Mouse (Mus musculus): ENCODE measurements around the gene Lca5l.
"Not testable (repeated sequence)": the region's sequence is repeated elsewhere in the genome, so short reads cannot be mapped to it uniquely, and the experiment has no call there.

The Lca5l gene

DNA sequence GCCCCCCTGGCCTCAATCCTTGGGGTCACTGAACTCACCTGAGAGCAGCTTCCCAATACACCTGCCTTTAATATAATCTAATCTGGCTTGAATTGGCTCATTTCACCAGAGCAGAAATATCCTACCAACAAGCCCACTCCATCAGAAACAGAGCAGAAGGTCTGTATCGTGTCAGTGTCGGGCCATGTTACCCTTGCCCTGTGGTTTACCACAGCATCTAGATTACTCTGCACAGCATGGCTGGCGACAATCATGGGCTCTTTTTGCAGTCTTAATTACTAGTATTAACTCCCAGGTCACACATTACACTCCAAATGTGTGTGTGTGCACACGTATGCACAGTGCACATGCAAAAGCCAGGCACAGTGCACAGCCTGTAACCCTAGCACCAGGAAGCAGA, 23.2 kb downstream of the Lca5l start:
- DNase-seq (ENCODE audit: low spot score in 2 of 2), result no peak

DNA sequence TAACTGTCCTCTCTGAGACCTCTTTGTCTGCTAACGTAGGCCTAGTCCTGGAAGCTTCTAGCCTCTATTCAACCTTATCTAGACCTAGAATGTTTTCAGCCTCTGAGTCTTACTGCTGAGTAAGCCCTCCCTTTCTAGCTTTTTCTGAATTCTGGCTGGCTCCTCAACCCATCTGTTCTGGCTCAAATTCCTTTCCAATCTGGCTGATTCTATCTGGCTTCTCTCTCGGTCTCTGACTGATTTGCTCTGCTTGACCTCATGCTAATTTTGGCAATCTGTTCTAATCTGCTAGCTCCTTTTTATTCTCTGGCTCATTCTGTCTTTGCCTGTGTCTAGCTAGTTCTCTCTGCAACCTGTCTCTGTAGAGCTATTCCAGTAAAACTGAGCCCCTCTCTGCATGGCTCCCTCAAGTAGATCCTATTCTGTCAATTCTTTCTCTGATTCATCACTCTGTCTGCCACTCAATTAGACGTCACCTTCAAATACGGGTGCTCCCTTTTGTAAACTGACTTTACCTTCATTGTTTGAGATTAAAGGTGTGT, 26.3 kb downstream of the Lca5l start:
- no peak for DNase-seq (ENCODE audit: low spot score in 2 of 2)

DNA sequence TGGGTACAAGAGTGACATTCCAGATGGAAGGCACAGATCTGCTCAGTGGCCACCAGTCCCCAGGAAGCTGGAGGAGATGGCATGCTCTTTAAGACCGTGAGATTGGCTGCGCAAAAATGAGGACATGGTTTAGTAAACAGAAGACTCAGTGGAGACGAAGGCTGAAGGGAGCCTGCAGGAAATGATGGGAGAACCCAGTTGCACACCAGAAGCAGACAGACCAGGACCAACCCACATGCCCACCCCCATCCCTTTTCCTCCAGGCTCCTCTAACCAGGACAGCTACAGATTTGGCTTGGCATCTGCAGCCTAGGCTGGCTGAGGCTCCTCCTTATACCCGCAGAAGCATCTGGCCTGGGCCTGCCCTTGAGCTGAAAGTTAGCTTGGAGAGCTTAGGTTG, 30.7 kb downstream of the Lca5l start:
- DNase-seq (ENCODE audit: low spot score in 2 of 2), result no peak

DNA sequence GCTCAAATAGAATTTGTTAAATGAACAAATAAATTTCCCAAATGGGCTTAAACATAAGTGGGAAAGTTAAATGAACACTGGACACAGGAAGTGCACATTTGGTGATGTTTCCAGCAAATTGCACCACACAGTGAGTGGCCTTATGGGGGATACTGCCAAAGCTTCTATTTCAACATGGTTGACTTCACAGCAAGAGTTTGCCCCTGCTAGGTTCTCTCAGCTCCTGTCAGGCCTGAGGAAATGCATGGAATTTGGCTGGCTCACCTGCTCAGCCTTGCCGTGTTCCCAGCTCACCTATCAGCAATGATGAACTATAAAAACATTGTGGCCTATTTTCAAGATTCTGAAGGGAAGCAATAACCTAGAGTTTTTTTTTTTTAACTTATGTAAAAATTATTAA, 31.1 kb downstream of the Lca5l start:
- DNase-seq (ENCODE audit: low spot score in 2 of 2), result no peak

DNA sequence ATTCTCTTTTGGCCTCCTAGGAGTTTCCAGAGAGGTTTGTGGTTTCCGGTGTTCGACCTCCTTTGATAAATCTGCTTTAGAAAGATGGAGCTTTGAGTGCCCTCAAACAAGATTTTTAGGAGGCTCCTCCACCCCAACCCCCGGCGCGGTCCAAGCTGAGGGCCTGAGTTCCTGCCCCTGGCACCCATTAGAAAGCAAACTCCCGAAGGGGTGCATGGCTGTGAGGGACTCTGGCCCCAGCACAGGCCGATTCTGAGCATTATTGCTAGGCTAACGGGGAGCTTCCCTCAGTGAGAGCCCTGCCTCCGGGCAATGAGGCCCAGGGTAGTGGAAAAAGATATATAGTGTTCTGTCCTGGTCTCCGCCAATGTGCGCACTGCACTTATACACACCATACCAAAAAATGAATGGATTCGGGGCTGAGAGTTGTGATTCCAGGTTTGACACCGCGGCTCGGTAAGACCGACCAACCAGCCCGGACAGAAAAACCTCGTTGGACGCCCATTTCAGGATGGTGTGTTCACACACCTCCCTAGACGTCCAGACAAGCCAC, 32.2 kb downstream of the Lca5l start:
- DNase-seq (ENCODE audit: low spot score in 2 of 2), result no peak

DNA sequence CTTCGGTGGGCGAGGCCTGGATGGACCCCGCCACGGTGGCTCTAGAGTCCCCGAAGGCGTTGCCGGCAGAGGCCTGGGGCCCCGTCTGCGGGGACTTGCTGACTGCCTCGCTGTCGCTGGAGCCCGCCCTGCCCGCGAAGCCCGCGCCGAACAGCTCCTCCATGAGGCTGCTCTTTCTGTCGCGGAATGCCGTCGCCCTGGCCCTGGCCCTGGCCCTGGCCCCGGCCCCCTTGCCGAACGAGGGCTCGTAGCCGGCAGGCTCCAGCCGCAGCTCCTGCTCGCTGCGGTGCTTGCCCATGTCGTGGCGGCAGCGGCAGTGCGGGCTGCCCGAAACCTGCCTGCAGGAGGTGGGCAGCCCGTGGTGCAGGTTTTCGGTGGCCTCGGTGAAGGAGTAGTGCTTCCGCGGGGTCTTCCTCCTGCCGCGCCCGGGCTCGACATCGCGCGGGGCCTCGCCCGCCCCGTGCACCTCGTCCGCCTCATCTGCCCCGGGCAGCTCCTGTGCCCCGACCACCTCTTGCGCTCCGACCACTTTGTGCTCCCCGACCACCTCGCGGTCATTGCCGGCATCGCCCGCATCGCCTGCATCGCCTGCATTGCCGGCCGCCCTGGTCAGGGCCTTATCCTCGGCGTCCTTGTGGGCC, 32.9 kb downstream of the Lca5l start:
- DNase-seq (ENCODE audit: low spot score in 2 of 2), result peak in 1 of 2 experiments; percentile 19

DNA sequence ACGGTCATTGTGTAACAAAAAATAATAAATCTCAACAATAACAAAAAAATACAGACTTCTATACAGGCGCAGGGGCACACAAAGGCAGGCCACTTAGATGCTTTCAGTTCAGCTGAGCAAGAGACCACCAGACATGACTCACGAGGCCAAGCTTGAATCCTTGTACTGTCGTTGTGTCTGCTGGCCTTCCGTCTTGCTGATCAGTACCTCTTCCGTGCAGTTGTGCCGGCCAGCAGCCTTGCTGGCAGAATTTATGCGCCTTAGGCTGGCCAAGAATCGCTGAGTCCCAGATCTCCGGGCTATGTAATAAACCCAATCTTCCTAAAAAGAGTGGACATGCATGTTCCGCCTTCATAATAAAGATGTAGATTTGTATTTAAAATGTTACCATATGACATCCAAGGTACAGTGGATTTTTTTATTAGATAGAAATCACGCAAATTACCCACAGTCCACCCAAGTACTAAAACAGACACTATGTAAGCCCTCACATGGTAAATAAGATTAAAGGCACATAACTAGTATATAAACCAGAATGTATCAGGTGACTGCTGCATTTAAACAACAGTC, 33.5 kb downstream of the Lca5l start:
- no peak for DNase-seq (ENCODE audit: low spot score in 2 of 2)

DNA sequence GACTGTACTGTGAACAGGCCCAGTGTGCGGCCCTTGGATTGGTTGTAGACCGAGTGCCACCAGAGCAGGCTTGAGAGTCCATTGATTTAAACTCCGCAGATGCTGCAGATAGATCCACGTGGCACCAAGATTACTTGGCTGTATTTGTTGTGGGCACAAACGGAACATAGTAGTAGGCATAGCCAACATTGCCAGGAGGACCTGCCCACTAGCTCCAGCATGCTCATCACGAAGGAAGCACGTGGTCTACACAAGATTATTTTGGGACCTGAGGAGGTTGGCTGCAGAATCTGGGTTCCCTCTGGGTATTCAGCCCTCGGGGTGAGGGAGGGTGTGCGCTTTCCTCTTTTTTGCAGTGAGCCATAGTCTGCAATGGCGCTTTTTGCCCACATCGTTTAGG, 34.9 kb downstream of the Lca5l start:
- DNase-seq (ENCODE audit: low spot score in 2 of 2), result peak in 1 of 2 experiments; percentile 50

DNA sequence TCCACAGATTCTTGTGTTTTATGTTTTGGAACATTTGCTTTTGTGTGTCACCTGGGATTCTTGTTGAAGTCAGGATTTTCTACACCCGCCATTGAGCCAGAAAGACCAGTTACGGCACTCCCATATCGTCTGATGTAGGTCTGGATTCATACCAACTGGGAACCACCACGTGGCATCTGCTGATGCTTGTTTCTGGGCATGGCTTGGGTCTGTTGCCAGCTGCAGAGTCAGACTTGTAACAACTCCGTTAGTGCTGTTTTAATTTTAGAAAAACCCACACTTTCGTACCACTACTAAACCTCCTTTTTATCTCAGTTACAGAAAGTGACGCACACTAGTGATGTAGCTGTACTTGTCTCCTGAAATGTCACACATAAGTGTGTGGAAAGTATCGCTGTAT, 36.1 kb downstream of the Lca5l start:
- DNase-seq (ENCODE audit: low spot score in 2 of 2), result peak; percentile 18 to 42

DNA sequence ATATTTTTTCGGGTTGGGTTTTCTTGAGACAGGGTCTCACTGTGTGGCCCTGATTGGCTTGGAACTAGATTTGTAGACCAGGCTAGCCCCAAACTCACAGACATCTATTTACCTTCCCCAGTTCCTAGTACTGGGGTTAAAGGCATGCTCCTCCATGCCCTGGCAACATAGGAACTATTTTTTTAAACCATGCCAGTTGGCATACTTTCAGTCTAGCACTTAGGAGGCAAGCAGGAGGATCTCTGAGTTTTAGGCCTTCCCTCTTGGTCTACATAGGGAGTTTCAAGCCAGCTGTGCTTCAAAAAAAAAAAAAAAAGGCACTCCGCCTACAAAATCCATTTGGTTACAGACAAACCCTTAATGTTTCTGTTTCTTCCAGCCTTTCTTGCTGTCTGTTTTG, 37.6 kb downstream of the Lca5l start:
- no peak for DNase-seq (ENCODE audit: low spot score in 2 of 2)

DNA sequence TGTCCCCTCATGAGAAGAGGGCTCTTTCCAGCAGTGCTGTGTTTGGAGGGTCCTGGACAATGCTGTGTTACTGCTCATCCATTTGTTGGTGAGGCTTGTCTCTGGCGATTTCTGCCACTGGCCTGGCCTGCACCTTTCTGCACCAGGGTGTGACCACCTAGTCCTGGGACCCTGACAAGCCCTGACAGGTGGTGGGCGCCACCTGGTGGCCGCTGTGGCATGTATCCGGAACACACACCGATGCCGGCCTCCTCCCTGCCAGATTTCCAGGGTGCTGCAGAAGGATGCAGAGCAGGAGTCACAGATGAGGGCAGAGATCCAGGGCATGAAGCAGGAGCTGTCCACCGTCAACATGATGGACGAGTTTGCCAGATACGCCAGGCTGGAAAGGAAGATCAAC, 40.5 kb downstream of the Lca5l start:
- peak; percentile 37 to 44 for DNase-seq (ENCODE audit: low spot score in 2 of 2)

DNA sequence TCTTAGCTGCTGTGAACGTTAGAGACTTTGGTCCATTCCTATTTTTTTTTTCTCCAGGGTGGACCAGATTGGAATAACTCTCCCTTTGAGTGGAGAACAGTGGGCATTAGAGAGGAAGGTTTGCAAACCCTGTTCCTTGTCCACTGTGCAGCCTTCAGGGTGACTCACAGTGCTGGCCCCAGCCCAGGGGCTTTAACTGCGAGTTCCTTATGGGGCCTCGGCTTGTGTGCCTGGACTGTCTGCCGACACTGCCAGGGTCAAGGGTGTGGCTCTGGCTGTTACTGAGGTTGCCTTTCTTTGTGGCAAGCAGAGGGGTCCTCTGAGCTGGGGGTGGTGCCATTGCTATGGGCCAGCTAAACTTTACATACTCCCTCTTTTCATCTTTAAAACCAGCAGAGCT, 41.1 kb downstream of the Lca5l start:
- no peak for DNase-seq (ENCODE audit: low spot score in 2 of 2)

DNA sequence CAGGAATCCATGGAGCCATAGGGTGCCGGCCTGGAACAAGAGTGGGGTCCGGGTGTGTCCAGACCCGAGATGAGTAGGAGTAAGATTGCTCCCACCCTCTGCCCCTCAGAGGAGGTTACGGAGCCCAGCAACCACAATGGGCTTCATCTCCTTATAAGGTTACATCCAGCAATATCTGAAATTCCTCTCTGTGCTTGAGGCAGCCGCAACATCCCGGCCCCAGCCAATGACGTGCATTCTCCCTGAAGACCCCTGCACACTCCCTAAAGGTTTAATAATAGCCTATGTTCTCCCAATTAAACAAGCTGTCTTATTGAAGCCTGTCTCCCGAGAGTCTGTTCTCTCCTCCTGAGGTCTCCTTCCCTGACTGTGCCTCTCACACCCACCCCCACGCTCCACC, 42.8 kb downstream of the Lca5l start:
- no peak for DNase-seq (ENCODE audit: low spot score in 2 of 2)

DNA sequence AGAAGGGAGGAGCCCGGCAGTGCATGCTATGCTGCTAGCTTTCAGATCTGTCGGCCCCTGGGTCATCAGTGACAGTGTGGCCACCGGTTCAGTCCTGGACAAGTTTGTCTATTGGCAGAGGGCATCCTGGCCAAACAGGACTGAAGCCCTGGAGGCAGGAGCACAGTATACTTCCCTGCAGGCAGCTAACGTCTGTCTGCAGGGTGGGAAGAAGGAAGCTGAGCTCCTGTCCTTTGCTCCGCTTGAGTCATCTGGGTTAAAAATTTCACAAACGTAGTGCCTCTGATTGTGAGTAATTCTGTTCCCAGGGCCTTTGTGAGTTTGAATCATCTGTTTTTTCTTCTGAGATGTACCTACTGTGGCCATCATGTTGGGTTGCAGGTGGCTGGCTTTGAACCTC, 43.2 kb downstream of the Lca5l start:
- no peak for DNase-seq (ENCODE audit: low spot score in 2 of 2)

DNA sequence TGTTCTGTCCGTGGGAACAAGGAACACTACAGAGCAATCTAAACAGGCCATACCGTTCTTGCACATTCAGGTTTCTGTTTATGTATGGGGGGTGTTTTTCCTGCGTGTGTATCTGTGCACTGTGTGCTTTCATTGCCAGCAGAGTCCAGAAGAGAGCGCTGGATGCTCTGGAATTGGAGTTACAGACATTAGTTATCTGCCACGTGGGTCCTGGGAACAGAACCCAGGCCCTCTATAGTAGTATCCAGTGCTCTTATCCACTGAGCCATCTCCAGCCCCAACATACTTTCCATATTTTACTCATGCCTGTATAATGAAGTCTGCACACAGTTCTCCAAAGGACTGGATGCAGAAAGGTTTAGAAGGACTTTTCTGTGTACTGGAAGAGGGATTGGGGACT, 46.3 kb downstream of the Lca5l start:
- no peak for DNase-seq (ENCODE audit: low spot score in 2 of 2)

DNA sequence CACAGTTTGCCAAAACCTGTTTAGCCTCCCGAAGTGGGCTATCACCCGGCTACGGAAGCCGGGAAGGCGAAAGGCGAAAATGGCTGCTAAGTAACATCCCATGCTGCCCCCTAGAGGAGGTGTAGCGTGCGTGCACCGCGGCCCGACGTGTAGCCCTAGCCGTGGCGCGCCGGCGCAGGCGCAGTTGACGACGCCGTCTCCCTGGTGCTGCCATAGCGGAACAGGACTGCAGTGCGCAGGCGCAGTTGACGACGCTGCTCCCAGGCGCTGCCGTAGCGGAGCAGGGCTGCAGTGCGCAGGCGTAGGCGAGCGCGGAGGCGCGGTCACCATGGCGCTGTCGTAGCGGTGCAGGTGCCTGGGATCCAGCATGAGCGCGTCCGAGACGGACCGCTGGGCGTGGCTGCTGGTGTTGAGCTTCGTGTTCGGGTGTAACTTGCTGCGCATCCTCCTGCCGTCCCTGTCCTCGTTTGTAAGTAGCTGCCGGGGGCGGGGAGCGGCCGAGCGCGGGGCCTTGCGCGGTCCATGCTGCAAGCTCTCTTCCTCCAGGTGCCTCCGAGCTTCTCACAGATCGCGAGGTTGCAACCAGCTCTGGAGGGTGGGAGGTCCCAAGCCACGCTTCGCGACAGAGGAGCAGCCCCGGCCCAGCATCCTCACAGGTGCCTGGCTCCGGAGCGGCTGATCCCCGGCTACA, 46.8 kb downstream of the Lca5l start, which contains the start of gene Wrb:
Gene Wrb, plus strand, starts transcription at position 298 of the 691 bp plus-strand sequence.
- peak; percentile 98 to 100 for DNase-seq (ENCODE audit: low spot score in 2 of 2)

DNA sequence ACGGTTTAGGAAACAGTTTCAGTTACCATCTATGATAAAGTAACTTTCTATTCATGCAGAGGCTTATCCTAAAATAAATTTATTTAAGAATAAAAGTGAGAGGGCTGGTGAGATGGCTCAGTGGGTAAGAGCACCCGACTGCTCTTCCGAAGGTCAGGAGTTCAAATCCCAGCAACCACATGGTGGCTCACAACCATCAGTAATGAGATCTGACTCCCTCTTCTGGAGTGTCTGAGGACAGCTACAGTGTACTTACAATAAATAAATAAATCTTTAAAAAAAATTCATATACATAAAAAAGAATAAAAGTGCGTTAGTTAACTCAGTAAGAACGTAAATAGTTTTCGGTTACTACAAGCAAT, 47.3 kb downstream of the Lca5l start:
- DNase-seq (ENCODE audit: low spot score in 2 of 2), result not testable (repeated sequence)

DNA sequence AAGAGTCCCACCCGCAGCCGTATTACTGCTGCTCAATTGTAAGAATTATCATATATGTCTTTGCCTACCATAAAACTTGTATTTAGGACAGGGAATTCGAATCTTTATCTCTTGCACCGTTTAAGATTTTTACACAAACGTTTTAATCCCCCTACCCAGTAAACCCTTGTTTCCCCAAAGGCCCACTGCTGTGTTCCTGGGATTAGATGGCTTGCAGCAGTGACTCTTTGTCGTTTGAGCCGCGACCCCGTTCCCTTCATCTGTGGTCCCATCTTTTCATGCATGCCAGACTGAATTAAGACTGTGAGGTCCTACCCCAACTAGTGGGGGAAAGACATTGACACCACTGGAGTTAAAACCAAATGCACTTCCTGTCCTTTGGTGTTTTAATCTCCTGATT, 63.6 kb downstream of the Lca5l start:
- no peak for DNase-seq (ENCODE audit: low spot score in 2 of 2)

DNA sequence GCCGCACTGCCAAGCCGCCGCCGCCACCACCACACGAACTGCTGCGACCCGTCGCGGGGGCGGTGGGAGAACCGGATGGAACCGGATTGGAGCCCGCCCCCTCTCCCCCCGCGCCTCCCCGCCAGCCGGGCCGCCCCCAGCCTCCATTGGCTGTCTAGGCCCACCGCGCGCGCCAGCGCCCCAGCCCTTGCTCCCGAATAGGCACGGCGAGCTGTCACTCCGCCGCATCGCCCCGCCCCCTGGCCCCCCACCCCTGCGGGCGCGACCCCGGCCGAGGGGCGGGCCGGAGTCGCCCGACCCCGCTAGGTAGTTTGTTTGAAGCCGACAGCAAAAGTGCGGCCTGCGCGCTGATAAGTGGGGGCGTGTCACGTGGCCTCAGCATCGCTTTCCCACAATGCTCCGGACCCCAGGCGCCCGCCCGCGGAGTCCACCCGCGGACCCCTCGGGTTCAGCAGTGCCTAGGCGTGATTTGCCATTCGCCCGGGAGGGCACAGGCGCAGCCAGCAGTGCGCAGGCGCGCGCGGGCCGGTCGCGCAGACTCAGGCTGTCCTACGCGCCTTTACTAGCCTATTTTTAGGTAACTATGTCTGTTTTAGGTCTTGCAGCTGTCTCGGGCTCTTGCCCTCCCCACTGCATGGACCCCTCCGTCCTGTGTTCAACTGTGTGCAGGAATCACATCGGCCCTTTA, 64.3 kb downstream of the Lca5l start, which contains the start of gene Hmgn1:
Gene Hmgn1, minus strand, starts transcription at position 73 of the 688 bp plus-strand sequence.
- DNase-seq (ENCODE audit: low spot score in 2 of 2), result peak; percentile 90 to 92

DNA sequence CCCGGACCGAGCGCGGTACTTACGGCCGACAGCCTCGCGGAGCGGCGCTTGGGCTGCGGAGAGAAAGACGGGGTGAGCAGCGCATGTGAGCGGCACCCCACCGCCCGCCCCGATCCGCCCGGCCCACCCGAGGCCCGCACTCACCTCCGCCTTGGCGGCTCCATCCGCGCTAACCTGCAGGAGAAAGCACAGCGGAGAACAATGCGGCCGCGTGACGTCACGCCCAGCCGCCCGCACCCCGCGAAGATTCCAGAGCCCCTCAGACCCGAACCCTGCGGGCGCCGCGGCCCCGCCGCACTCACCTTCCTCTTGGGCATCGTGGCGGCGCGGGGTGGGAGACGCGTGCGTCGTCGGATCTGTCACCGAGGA, 64.8 kb downstream of the Lca5l start:
- no peak for DNase-seq (ENCODE audit: low spot score in 2 of 2)

DNA sequence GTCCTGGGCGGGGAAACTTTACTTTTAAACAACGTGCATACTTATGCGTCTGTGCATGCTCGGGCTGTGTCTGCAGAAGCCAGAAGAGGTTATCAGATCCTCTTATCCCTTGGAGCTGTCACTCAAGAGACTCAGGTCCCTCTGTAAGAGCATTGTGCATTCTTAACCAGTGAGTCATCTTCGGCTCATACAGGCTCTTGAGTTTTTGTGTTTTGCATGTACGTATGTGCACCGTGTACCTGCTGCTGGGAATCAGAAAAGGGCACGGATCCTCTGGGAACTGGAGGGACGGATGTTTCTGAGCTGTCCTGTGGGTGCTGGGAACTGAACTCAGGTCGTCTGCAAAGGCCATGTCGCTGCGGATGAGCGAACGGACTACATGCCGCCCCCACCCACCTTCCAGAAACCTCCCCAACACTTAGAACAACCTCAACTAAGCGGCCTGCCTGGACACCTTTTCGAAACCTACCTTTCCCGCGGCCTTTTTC, 65.3 kb downstream of the Lca5l start:
- DNase-seq (ENCODE audit: low spot score in 2 of 2), result no peak

DNA sequence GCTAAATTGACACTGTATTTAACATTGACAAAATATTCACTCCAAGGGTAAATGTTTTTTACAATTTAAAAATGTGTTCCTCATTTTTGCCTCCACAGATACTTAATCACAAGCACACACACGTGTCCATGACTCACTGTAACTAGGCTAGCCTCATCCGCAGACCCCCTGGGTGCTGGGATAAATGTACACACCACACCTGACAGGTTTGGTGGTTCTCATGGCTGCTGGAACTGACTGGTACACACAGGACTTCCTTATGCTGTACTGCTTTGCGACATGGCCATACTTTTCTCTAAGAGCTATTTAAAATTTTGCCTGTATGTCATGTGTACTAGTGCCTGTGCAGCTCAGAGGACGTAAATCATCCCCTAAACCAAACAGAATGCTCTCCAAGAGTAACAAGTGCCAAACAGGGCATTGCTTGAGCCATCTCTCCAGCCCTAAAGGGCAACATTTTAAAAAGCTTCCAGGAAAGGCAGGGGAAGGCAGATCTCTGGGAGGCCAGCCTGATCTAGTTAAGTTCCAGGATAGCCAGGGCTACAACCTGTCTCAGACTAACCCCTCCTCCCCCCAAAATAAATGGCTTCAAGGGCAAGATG, 71.9 kb downstream of the Lca5l start:
- no peak for DNase-seq (ENCODE audit: low spot score in 2 of 2)

All from frontal cortex, postnatal 25 days (tissue).